Mouse (Mus musculus) gastrocnemius, postnatal 25 days (tissue): ENCODE data around the gene Irf7. TPM values are rescaled to one million over a fixed set of nuclear protein-coding genes. Genes with fewer than 3 reads are reported as not detected.

ENCODE experiments used
- DNase-seq: peaks from one replicate; pipeline ENCODE4 v3.0.0; 2022
- long read RNA-seq, 2 experiments: library from polyadenylated mRNA; stranded (forward); transcript quantifications; one replicate each; pipeline ENCODE4 v2.0.0; 2021
- total RNA-seq, 2 experiments: library from RNA; stranded (reverse); gene quantifications; 1 replicate in 1 of 2; 2 replicates in 1 of 2; pipeline ENCODE4 v1.2.3; 2021

Gene Irf7
- 1 to 10 TPM; 1.1 to 1.2 TPM for total RNA-seq
- long read RNA-seq, experiment 1, partial matches to known transcripts, result 1 of 1 reads
- long read RNA-seq, experiment 1, other reads (novel, unspliced or antisense), result 0 of 1 reads
- long read RNA-seq, experiment 2, partial matches to known transcripts, result 0 of 1 reads
- long read RNA-seq, experiment 2, other reads (novel, unspliced or antisense), result 0 of 1 reads

DNA sequence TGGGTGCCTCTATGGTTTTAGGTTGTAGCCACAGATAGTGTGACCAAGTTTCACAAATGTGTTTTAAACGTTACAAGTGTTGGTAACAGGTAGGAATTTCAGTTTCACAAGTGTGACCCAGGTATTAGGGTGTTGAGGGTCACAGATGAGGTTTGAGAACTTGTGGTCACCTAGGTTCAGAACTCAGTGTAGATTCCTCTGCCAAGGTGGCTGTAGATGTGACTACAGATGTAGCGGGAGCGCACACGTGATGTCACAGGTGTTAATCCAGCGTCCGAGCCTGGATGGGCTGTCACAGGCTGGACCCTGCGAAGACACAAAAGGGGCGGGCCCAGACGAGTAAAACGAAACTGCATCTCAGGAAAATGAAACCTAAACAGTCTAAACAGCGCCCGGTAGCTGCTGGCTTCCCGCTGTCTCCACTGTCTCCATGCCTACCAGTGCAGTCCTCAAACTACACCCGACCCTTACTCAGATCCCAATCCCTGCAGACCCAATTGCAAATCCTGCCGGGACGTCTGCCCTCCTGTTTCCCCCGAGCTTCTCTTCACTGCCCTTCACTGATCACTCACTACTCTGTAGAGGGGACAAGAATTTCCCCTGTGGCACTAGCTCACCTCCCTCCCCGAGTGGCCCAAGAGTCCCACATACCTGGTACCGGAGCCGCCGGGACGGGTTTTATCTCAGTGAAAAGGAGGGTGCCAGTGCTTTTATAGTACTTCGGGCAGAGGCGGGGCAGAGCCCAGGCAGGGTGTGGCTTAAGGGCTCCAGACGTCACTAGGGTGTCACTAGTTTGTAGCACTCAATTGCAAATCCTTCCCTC, at the start of gene Irf7:
Gene Irf7, minus strand, starts transcription at position 743 of the 823 bp plus-strand sequence.
- peak; percentile 52 for DNase-seq

DNA sequence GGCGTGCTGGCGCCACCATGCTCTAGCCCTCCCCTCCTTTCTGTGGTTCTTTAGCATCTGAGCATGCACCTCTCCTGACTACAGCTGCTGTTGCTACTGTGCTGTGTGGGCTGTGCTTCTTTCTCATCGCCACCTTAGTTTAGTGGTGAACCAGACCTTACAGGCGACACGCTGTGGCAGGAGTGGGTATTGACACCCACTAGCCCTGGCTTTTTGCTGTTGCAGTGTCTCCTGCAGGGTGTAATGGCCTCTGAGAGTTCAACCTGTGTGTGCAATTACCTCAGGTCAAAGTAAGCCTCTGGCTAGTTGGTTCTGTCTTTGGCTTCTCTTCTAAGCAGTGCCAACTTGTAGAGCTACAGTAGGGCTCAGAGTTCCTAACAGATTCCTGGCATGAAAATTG, 49.7 kb upstream of the Irf7 start:
- DNase-seq, result no peak

DNA sequence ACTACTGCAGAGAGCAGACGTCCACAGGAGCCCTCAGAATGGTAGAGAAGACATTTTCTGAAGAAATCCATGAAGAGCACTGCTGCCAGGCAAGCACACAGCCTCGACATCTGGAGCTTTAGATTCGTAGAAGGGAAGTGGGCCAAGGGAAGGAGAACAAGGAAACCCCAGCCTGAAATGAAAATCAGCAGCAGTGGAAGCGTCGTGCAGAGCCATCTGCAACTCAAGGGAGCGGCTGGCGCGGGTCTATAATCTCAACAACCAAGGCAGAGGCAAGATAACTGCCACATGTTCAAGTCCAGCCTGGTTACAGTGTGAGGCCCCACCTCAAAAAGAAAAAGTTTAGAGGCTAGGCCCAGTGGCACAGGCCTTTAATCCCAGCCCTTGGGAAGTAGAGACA, 48.8 kb upstream of the Irf7 start:
- no peak for DNase-seq

DNA sequence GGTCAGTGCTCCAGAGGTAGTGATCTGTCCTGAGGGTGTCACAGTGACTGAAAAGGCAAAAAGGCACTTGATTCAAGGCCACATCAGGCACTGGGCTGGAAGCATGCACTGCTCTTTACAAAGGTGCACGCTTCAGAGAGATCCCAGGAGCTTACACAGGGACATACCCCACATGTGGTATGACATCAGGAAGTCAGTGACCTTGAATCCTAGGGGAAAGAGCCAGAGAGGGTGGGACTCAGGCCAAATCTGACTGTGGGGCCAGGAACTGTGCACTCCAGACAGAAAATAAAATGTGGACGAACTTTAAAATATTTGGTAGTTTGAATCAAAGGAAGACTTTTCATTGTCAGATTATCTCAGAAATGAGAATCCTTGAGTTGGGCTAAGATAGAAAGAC, 48.1 kb upstream of the Irf7 start:
- no peak for DNase-seq

DNA sequence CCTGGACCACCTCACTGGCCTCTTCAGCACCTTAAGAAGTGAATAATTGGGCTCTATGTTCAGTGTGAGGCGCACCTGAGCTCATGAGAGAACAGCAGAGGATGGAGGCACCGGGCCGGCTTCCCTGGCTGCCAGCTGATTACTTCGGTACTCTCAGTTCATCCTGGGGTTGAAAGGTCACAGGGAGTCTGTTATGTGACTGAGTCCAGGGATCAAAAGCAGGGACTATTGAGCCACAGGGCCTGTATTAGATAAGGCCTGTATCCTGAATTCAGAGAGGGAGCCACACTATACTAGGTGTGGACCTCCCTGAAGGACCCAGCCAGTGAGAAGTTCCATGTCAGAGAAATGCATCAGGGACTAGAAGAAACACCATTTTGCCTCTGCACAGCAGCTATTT, 38.3 kb upstream of the Irf7 start:
- DNase-seq, result no peak

DNA sequence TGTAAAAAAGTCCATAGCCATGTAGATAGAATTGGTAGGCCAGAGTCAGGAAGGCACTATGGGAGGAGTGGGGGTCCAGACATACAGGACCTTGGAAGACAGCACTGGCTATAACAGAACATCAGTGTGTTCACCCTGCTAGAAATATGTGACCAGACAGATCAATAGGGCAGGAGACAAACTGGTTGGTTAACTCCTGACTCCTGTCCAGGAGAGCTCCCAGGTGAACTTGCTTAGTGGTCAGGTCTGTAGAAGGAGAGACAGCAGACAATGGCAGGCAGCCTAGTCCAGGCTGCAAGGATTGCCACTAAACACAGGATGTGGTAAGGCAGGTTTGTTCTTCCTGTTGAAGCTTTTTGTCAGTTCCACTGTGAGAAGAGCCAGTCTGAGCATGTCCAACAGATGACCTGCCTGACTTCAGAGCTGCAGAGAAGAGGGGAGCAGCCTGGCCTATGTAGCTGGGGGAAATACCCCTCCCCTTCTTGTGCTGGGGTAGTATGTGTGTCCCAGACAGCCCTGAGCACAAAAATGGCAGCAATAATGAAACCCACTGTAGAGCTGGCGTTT, 36.5 kb upstream of the Irf7 start:
- DNase-seq, result no peak

DNA sequence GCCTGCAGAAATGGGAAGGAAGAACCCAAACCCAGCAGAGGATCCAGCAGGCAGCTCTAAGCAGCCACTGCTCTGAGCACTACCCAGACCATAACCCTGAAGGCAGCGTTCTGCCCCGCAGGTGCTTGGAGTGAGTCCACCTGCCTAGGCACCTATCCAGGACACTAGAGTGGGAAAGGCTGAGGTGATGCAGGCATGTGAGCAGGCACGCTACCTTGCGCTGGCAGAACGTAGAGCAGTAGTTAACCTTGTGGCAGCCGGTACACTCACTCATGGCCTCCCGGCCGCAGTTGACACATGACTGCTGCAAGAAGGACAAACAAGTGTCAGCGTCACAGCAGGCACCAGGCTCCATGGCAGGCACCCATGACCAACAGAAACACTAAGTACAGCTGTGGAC, 35.1 kb upstream of the Irf7 start:
- no peak for DNase-seq

DNA sequence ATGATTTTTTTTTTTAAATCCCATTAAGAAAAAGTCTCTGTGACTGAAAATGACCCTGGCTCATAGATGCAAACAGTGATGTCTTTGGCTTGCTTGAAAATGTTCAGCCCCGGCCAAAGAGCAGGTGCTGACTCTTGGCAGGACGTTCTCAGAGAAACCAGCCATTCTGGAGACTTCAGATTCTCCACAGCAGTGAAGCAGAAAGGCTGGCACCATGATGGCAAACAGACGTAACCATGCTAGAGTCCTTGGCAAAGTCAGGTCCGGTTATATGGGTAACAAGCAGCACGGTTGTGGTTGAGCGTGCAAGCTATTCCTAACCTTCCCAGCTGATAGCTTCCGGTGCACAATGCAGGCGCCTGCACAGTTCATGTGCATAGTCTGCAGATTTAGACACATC, 32.9 kb upstream of the Irf7 start:
- DNase-seq, result no peak

DNA sequence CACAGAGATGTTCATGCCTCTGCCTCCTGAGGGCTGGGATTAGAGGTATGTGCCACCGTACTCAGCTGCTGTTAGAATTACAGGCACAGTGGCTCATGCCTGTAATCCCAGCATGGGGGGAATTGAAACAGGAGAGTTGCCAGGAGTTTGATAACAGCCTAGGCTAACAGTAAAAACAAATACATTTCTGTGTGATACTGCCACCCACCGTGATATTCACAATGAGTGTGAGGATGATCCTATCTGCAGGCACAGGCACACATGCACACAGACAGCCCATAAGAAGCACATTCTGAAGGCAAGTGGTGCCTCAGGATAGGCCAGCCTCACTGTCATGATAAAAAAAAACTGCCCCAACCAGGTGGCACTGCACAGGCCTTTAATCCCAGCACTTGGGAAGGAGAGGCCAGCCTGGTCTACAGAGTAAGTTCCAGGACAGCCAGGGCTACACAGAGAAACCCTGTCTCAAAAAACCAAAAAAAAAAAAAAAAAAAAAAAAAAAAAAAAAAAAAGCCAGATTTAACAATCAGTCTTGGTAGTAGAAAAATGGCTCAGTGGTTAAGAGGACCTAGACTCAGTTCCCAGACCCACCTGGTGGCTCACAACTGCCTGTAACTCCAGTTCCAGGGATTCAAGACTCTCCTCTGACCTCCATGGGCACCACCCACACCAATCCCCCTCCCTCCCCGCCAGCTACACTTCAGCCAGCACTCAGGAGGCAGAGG, 31.8 kb upstream of the Irf7 start:
- no peak for DNase-seq

DNA sequence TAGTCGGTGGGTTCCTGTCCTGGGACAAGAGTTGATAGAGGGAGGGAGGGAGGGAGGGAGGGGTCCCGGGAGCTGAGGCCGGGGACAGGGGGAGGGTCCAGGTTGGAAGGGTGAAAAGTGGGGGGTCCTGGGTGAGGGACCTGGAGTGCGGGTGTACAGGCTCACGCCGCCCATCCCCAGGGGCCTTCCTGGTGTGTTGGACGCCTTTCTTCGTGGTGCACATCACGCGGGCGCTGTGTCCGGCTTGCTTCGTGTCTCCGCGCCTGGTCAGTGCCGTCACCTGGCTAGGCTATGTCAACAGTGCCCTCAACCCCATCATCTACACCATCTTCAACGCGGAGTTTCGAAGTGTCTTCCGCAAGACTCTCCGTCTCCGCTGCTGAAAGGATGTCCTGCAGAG, 28.2 kb upstream of the Irf7 start:
- no peak for DNase-seq

DNA sequence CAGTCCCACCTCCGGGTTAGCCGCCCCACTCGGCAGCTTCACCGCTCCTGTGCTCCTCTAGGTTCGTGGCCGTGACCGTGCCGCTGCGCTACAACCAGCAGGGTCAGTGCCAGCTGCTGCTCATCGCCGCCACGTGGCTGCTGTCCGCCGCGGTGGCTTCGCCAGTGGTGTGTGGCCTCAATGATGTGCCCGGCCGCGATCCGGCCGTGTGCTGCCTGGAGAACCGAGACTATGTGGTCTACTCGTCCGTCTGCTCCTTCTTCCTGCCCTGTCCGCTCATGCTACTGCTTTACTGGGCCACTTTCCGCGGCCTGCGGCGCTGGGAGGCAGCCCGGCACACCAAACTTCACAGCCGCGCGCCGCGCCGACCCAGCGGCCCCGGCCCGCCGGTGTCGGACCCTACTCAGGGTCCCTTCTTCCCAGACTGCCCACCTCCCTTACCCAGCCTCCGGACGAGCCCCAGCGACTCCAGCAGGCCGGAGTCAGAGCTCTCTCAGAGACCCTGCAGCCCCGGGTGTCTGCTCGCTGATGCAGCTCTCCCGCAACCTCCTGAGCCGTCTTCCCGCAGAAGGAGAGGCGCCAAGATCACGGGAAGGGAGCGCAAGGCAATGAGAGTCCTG, 27.7 kb upstream of the Irf7 start:
- DNase-seq, result peak; percentile 30

DNA sequence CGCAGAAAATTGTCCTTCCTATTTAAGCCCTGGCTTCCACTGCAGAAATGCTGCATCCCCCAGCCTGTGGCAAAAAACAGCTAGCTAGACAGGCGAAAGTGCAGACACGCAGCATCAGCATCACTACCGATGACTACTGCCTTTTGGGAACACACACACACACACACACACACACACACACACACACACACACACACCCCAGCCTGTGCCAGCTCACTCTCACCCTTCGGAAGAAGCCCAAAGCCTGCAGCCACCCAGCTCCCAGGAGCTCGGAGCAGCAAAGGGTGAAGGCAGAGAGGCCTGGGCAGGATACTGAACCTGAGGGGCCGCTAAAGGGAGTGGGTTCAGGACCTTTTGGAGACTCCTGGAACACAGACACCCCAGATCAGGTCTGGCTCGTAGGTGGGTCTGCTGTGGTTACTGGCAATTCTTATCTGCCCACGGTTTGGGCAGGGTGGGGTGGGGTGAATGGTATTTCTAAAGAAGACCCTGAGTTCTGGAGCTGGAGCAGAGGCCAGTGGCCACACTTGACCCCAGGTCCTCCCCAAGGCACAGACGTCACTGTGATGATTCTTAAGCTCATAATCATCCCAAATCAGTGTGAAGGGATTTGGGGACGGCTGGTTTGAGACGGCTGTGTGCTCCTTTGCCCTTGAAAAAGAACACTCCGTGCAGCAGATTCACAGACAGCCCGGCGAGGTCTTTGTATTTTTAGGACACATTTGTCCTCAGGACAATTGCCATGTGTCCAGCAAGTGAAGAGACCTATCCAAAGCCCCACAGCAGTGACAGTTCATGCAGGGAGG, 26.5 kb upstream of the Irf7 start:
- no peak for DNase-seq

DNA sequence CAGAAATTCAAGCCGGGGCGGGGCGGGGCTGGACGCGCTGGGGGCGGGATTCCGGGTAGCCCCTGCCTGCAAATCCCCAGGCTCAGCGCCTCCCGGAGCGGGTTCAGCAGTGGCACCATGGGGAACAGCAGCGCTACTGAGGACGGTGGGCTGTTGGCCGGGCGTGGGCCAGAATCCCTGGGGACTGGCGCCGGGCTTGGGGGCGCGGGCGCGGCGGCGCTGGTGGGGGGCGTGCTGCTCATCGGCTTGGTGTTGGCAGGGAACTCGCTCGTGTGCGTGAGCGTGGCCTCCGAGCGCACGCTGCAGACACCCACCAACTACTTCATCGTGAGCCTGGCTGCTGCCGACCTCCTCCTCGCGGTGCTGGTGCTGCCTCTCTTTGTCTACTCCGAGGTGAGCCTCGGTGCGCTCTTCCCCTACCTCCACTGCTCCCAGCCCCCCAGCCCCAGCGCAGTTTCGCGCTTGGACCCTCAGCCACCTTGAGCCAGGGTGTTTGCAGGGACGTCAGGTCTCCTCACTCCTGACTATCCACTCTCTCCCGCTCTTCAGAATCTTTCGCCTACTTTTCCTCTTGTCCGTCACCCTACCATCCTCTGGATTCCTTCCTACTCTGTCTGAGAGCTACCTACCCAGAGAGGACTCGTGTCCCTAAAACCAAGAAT, 25.8 kb upstream of the Irf7 start, which contains the start of gene Drd4:
Gene Drd4, plus strand, starts transcription at position 86 of the 662 bp plus-strand sequence.
- no peak for DNase-seq

DNA sequence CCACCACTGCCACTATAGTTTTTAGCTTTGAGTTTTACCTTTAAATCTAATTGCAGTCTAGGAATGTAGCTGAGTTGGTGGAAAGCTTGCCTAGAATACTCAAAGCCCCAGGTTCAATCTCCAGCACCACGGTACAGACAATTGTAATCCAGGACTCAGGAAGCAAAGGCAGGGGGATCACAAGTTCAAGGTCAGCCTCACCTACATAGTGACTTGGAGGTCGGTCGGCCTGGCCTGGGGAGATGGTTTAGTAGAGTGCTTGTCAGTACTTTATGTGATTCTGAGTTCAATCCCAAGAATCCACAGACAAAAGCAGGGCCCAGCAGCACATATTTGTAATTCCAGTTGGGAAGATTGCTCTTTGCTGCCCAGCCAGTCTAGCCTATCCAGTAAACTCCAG, 21.8 kb upstream of the Irf7 start:
- DNase-seq, result no peak

DNA sequence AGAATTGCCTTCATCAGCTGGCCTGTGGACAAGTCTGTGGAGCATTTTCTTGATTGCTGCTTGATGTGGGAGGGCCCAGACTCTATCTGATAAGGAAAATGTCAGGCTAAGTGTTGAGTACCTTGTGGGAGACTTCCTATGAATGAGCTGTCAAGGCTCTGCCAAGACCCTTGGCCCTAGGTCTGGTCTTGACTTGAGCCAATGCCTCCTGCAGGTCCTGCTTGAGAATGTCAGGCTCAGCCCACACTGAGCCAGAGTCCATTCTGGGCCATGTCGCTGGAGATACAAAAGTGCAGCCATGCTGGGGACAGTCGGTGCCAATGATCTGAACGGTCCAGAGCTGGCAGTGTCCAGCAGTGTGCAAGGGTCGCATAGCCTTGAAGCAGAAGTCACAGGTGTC, 16.5 kb upstream of the Irf7 start:
- DNase-seq, result no peak

DNA sequence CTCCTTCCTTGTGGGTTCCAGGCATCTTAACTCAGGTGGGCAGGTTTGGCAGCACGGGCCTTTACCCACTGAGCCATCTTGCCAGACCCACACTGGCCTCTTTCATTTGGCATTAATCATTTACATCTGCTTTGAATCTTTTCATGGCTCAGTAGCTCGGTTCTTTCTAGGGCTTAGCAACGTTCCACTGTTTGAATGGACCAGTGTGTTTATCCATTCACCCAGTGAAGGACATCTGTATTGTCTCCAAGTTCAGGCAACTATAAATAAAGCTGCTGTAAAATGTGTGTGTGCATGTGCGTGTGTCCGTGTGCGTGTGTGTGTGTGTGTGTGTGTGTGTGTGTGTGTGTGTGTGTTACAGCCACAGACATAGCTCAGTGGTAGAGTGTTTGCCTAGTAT, 15.2 kb upstream of the Irf7 start:
- DNase-seq, result no peak

DNA sequence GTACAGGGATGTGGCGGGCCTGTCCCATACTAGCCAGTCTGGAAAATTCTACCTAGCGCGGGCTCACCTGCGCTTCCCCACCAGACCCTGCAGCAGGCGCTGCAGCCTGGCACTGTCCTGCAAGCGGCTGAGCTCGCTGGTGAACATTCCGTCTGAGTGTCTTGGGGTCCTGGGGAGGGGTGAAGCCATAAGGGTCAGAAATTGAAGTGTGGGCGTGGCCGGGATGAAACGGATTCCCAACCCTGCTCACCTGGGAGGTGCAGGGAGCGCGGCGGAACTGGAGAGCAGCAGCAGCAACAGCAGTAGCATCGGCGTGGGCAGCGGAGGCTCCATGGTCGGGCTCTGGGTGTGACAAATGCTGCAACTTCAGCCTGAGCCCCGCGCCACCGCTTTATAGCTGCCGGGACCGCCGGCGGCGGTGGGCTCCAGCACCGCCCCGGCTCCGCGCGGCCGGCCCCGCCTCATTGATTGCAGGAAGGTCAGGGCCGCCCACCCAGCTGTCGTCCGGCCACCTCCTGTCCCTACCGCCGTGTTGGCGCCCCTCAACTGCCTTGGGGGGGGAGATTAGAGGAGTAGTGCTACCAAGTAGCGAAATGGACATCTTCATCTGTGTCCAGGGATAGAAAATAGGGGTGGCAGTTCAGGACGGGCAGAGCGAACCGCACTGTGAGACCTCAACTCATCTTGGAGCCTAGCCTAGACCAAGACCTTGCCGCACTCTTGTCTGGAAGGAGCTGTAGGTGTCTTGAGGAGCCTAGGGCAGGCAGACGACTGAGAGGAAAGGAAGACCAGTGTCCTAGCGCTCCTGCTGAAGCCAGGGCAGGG, 12.7 kb upstream of the Irf7 start, which contains the start of gene Sct:
Gene Sct, minus strand, starts transcription at position 368 of the 825 bp plus-strand sequence.
- DNase-seq, result no peak

DNA sequence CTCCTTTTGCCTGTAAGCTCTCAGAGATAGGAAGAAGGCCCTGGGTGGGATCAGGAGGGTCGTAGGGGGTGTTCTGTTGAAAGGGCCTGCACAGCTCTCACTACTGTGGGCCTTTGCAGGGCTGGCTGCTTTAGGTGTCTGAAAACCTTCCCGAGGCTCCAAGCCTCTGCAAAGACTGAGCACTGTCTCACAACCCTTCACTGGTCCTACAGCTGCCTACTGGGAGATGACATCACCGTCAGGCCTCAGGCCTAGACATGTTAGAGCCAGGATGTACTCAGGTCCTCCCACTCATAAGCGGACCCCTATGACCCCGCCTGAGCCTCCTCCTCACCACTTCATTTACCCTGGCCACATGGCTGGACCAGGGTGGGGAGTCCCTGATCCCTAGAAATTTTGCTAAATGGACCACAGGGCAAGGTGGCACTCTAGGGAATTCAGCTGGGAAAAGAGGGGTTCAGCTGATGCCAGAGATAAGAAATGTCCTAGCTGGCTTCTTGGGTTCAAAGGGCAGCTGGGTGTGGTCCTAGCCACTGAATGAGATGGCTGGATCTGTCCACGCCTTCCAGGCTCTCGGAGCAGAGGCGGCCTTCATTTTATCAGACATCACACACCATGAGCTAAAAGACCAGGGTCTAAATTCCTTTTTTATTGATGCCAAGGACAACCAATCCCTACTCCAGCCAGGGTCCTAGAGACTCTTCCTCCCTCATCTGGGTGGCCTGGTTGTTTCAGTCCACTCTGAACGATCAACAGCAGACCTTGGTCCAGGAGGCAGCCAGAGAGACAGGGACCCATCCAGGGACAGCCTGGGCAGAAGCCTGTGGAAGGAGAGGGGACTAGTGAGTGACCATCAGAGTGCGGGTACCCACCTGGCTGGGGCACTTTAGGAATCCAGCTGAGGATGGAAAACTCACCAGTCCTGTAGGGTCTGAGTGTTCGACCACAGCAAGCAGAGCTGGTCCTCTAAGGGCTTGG, 11.7 kb upstream of the Irf7 start:
- no peak for DNase-seq

DNA sequence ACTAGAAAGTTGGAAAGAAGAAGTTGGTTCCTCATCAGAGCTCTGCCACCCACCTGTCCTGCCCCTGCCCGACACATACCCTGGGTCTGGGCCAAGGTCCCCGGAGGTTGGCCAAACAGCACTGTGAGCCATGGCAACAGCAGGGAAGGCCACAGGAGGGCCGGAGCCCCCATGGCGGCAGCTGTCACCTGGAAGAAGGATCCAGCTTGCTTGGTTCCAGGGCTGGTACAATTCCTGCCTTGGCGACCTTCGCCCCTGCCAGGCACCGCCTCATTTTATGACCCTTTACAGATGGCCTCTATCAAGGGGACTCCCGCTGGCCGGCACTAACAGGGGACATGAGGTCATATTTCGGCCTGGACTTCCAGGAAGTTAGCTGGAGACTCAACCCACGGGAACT, 10.3 kb upstream of the Irf7 start, which contains the start of gene Cdhr5:
Gene Cdhr5, minus strand, starts transcription at position 241 of the 400 bp plus-strand sequence.
- DNase-seq, result no peak
